Mouse (Mus musculus): ENCODE measurements at regions not wholly inside any gene's neighbourhood (a gene's known extent, or its start where the extent isn't known, plus 50 kb on each side); places are given as distances from the start of the nearest gene placed in this dataset.

- H3K4me2 ChIP-seq (replicated peaks), result no peak overlapping the region
- H3K27me3 ChIP-seq (ENCODE audit: control insufficient read depth, insufficient read depth, low read length), result peaks cover 14% of the 10 kb centered on the region
- no peak overlapping the region for H3K27ac ChIP-seq
- 0 out of 2 replicates have a peak, but pooled peaks cover 2% of the 10 kb centered on the region for H3K4me1 ChIP-seq (replicated peaks; ENCODE audit: control insufficient read depth, insufficient read depth, low read length)
- no peak overlapping the region for H3K4me3 ChIP-seq (replicated peaks; ENCODE audit: low read length)
- no peak for ATAC-seq (ENCODE audit: low FRiP score)
- H3K36me3 ChIP-seq (replicated peaks; ENCODE audit: control insufficient read depth, insufficient read depth), result no peaks in the 10 kb centered on the region
- 81% methylated on average over 2 of the region's 2 CpGs for WGBS
- no peak for DNase-seq (ENCODE audit: low spot score)
- H3K9me3 ChIP-seq (ENCODE audit: control insufficient read depth, low read length), result no peaks in the 10 kb centered on the region
- H3K9ac ChIP-seq, result no peak overlapping the region
Observed at GRCm38 (mm10) chr7:70178006-70178405, 188.5 kb downstream of the Nr2f2 start.

- Histone ChIP-seq H3K9me3 (ENCODE audit: control insufficient read depth, low read length) (no peaks in the 10 kb centered on the region), H3K27ac (no peak overlapping the region), H3K36me3 (replicated peaks; ENCODE audit: control insufficient read depth, insufficient read depth) (no peaks in the 10 kb centered on the region), H3K4me3 (replicated peaks; ENCODE audit: low read length) (no peak overlapping the region), H3K4me2 (replicated peaks) (peak overlapping the region; percentile 15; the same call in 1 of the 2 replicates), H3K9ac (no peak overlapping the region), H3K27me3 (ENCODE audit: control insufficient read depth, insufficient read depth, low read length) (peaks cover 18% of the 10 kb centered on the region), H3K4me1 (replicated peaks; ENCODE audit: control insufficient read depth, insufficient read depth, low read length) (0 out of 2 replicates have a peak, but pooled peaks cover 2% of the 10 kb centered on the region)
- 34% methylated on average over 16 of the region's 16 CpGs for WGBS
- DNase-seq (ENCODE audit: low spot score) (no peak), ATAC-seq (ENCODE audit: low FRiP score) (no peak)
Observed at GRCm38 (mm10) chr7:70176686-70177259, 189.8 kb downstream of the Nr2f2 start.

GRCm38 (mm10) chr7:70176086-70176485 lies 190.4 kb downstream of the Nr2f2 start:
- ATAC-seq (ENCODE audit: low FRiP score) (no peak), DNase-seq (ENCODE audit: low spot score) (no peak)
- no peaks in the 10 kb centered on the region for H3K9me3 ChIP-seq (ENCODE audit: control insufficient read depth, low read length)
- no peaks in the 10 kb centered on the region for H3K36me3 ChIP-seq (replicated peaks; ENCODE audit: control insufficient read depth, insufficient read depth)
- H3K4me2 ChIP-seq (replicated peaks), result peak overlapping the region; percentile 15; the same call in 1 of the 2 replicates
- no peak overlapping the region for H3K4me3 ChIP-seq (replicated peaks; ENCODE audit: low read length)
- H3K27me3 ChIP-seq (ENCODE audit: control insufficient read depth, insufficient read depth, low read length), result peaks cover 23% of the 10 kb centered on the region
- 55% methylated on average over 7 of the region's 7 CpGs for WGBS
- no peak overlapping the region for H3K27ac ChIP-seq
- H3K9ac ChIP-seq, result no peak overlapping the region
- H3K4me1 ChIP-seq (replicated peaks; ENCODE audit: control insufficient read depth, insufficient read depth, low read length), result 0 out of 2 replicates have a peak, but pooled peaks cover 2% of the 10 kb centered on the region

GRCm38 (mm10) chr7:70172431-70172830 lies 194.1 kb downstream of the Nr2f2 start:
- ATAC-seq (ENCODE audit: low FRiP score) (no peak), DNase-seq (ENCODE audit: low spot score) (no peak)
- no peaks in the 10 kb centered on the region for H3K36me3 ChIP-seq (replicated peaks; ENCODE audit: control insufficient read depth, insufficient read depth)
- no peak overlapping the region for H3K4me2 ChIP-seq (replicated peaks)
- H3K27ac ChIP-seq, result no peak overlapping the region
- no peak overlapping the region for H3K4me3 ChIP-seq (replicated peaks; ENCODE audit: low read length)
- no peak overlapping the region for H3K9ac ChIP-seq
- H3K4me1 ChIP-seq (replicated peaks; ENCODE audit: control insufficient read depth, insufficient read depth, low read length), result 0 out of 2 replicates have a peak, but pooled peaks cover 2% of the 10 kb centered on the region
- WGBS, result 56% methylated on average over 7 of the region's 7 CpGs
- peaks cover 33% of the 10 kb centered on the region for H3K27me3 ChIP-seq (ENCODE audit: control insufficient read depth, insufficient read depth, low read length)
- no peaks in the 10 kb centered on the region for H3K9me3 ChIP-seq (ENCODE audit: control insufficient read depth, low read length)

GRCm38 (mm10) chr7:70171456-70171855 lies 195.1 kb downstream of the Nr2f2 start:
- no peak overlapping the region for H3K9ac ChIP-seq
- H3K27me3 ChIP-seq (ENCODE audit: control insufficient read depth, insufficient read depth, low read length), result peaks cover 35% of the 10 kb centered on the region
- no peak overlapping the region for H3K4me3 ChIP-seq (replicated peaks; ENCODE audit: low read length)
- 0 out of 2 replicates have a peak, but pooled peaks cover 2% of the 10 kb centered on the region for H3K4me1 ChIP-seq (replicated peaks; ENCODE audit: control insufficient read depth, insufficient read depth, low read length)
- H3K27ac ChIP-seq, result no peak overlapping the region
- H3K36me3 ChIP-seq (replicated peaks; ENCODE audit: control insufficient read depth, insufficient read depth), result no peaks in the 10 kb centered on the region
- no peak overlapping the region for H3K4me2 ChIP-seq (replicated peaks)
- 33% methylated on average over 4 of the region's 4 CpGs for WGBS
- H3K9me3 ChIP-seq (ENCODE audit: control insufficient read depth, low read length), result no peaks in the 10 kb centered on the region
- DNase-seq (ENCODE audit: low spot score) (no peak), ATAC-seq (ENCODE audit: low FRiP score) (no peak)

GRCm38 (mm10) chr7:70168080-70168479 lies 198.5 kb downstream of the Nr2f2 start:
- 19% methylated on average over 4 of the region's 4 CpGs for WGBS
- Histone ChIP-seq H3K4me3 (replicated peaks; ENCODE audit: low read length) (no peak overlapping the region), H3K27ac (no peak overlapping the region), H3K4me1 (replicated peaks; ENCODE audit: control insufficient read depth, insufficient read depth, low read length) (no peaks in the 10 kb centered on the region), H3K36me3 (replicated peaks; ENCODE audit: control insufficient read depth, insufficient read depth) (no peaks in the 10 kb centered on the region), H3K9me3 (ENCODE audit: control insufficient read depth, low read length) (no peaks in the 10 kb centered on the region), H3K9ac (no peak overlapping the region), H3K27me3 (ENCODE audit: control insufficient read depth, insufficient read depth, low read length) (peaks cover 49% of the 10 kb centered on the region), H3K4me2 (replicated peaks) (no peak overlapping the region)
- DNase-seq (ENCODE audit: low spot score) (no peak), ATAC-seq (ENCODE audit: low FRiP score) (no peak)

- H3K4me2 ChIP-seq (replicated peaks), result no peak overlapping the region
- no peak overlapping the region for H3K4me3 ChIP-seq (replicated peaks; ENCODE audit: low read length)
- H3K9ac ChIP-seq, result no peak overlapping the region
- no peak for ATAC-seq (ENCODE audit: low FRiP score)
- no peak for DNase-seq (ENCODE audit: low spot score)
- H3K4me1 ChIP-seq (replicated peaks; ENCODE audit: control insufficient read depth, insufficient read depth, low read length), result no peaks in the 10 kb centered on the region
- no peaks in the 10 kb centered on the region for H3K36me3 ChIP-seq (replicated peaks; ENCODE audit: control insufficient read depth, insufficient read depth)
- H3K9me3 ChIP-seq (ENCODE audit: control insufficient read depth, low read length), result no peaks in the 10 kb centered on the region
- H3K27me3 ChIP-seq (ENCODE audit: control insufficient read depth, insufficient read depth, low read length), result peaks cover 49% of the 10 kb centered on the region
- 12% methylated on average over 5 of the region's 5 CpGs for WGBS
- no peak overlapping the region for H3K27ac ChIP-seq
Observed at GRCm38 (mm10) chr7:70166081-70166480, 200.5 kb downstream of the Nr2f2 start.

- Histone ChIP-seq H3K4me3 (replicated peaks; ENCODE audit: low read length) (no peak overlapping the region), H3K9me3 (ENCODE audit: control insufficient read depth, low read length) (no peaks in the 10 kb centered on the region), H3K36me3 (replicated peaks; ENCODE audit: control insufficient read depth, insufficient read depth) (no peaks in the 10 kb centered on the region), H3K27ac (no peak overlapping the region), H3K4me1 (replicated peaks; ENCODE audit: control insufficient read depth, insufficient read depth, low read length) (no peaks in the 10 kb centered on the region), H3K4me2 (replicated peaks) (no peak overlapping the region), H3K9ac (no peak overlapping the region), H3K27me3 (ENCODE audit: control insufficient read depth, insufficient read depth, low read length) (peaks cover 44% of the 10 kb centered on the region)
- ATAC-seq (ENCODE audit: low FRiP score) (no peak), DNase-seq (ENCODE audit: low spot score) (no peak)
- WGBS, result 44% methylated on average over 4 of the region's 4 CpGs
Observed at GRCm38 (mm10) chr7:70165501-70165900, 201.0 kb downstream of the Nr2f2 start.

GRCm38 (mm10) chr7:70164691-70165193 lies 201.8 kb downstream of the Nr2f2 start:
- Histone ChIP-seq H3K27ac (no peak overlapping the region), H3K27me3 (ENCODE audit: control insufficient read depth, insufficient read depth, low read length) (peaks cover 39% of the 10 kb centered on the region), H3K4me2 (replicated peaks) (no peak overlapping the region), H3K4me1 (replicated peaks; ENCODE audit: control insufficient read depth, insufficient read depth, low read length) (no peaks in the 10 kb centered on the region), H3K4me3 (replicated peaks; ENCODE audit: low read length) (no peak overlapping the region), H3K36me3 (replicated peaks; ENCODE audit: control insufficient read depth, insufficient read depth) (no peaks in the 10 kb centered on the region), H3K9ac (no peak overlapping the region), H3K9me3 (ENCODE audit: control insufficient read depth, low read length) (no peaks in the 10 kb centered on the region)
- WGBS, result 52% methylated on average over 6 of the region's 6 CpGs
- ATAC-seq (ENCODE audit: low FRiP score) (no peak), DNase-seq (ENCODE audit: low spot score) (no peak)

Measured in hindbrain, embryonic 14.5 days (tissue).